Mouse (Mus musculus) telencephalon, adult 2 months (tissue): ENCODE results near the gene Hspb9.

ENCODE experiments used
- DNase-seq: peaks from one replicate; pipeline ENCODE4 v3.0.0-alpha.2; 2011; ENCODE audit warnings: low read depth, low spot score

Gene Hspb9

GRCm38 (mm10) chr11:100759611-100760233 lies 46.1 kb downstream of the Hspb9 start, which contains the start of gene Kcnh4:
Gene Kcnh4, minus strand, starts transcription at chr11:100759942.
- DNase-seq, result peak; percentile 93

GRCm38 (mm10) chr11:100761547-100762045 lies 47.9 kb downstream of the Hspb9 start:
- peak; percentile 75 for DNase-seq

GRCm38 (mm10) chr11:100762831-100763230 lies 49.2 kb downstream of the Hspb9 start, which contains the start of gene Hcrt:
Gene Hcrt, minus strand, starts transcription at chr11:100762931.
- no peak for DNase-seq
